Mouse (Mus musculus) midbrain, embryonic 16.5 days (tissue): ENCODE data around the gene Trim14. TPM values are rescaled to one million over a fixed set of nuclear protein-coding genes. Genes with fewer than 3 reads are reported as not detected.
"Not testable (repeated sequence)": the region's sequence is repeated elsewhere in the genome, so short reads cannot be mapped to it uniquely, and the experiment has no call there.

Experiments
- ATAC-seq: fragments of 200-750 bp; cut with Nextera tagmentation; 2 replicates; pipeline ENCODE4 v1.8.0; 2017; ENCODE audit warnings: moderate TSS enrichment
- H3K27ac ChIP-seq: fragments of 300-500 bp; sonication (generic); 2 replicates; pipeline ENCODE4 v1.5.1; 2014; ENCODE audit warnings: mild to moderate bottlenecking, low read length, mixed read lengths
- H3K27me3 ChIP-seq: fragments of 300-500 bp; sonication (generic); 2 replicates; pipeline ENCODE4 v1.6.1; 2014; ENCODE audit warnings: low read depth, low read length, mixed read lengths; ENCODE audit not compliant: control insufficient read depth, insufficient read depth
- H3K36me3 ChIP-seq: fragments of 300-500 bp; sonication (generic); 2 replicates; pipeline ENCODE4 v1.6.1; 2014; ENCODE audit warnings: mild to moderate bottlenecking, low read length, moderate library complexity, mixed read lengths; ENCODE audit not compliant: control insufficient read depth, insufficient read depth
- H3K4me1 ChIP-seq: fragments of 300-500 bp; sonication (generic); 2 replicates; pipeline ENCODE4 v1.6.1; 2014; ENCODE audit warnings: mild to moderate bottlenecking, low read length, mixed read lengths; ENCODE audit not compliant: control insufficient read depth, insufficient read depth
- H3K4me2 ChIP-seq: fragments of 300-500 bp; sonication (generic); 2 replicates; pipeline ENCODE4 v1.6.1; 2014; ENCODE audit warnings: mild to moderate bottlenecking, low read length, mixed read lengths
- H3K4me3 ChIP-seq: fragments of 300-500 bp; sonication (generic); 2 replicates; pipeline ENCODE4 v1.5.1; 2014; ENCODE audit warnings: low read depth, mild to moderate bottlenecking, low read length, moderate library complexity, mixed read lengths
- H3K9ac ChIP-seq: fragments of 300-500 bp; sonication (generic); 2 replicates; pipeline ENCODE4 v1.6.1; 2014; ENCODE audit warnings: low read depth, low read length, mixed read lengths
- H3K9me3 ChIP-seq: fragments of 300-500 bp; sonication (generic); replicated peaks from 2 replicates; pipeline ENCODE4 v1.6.1; 2014; ENCODE audit warnings: mild to moderate bottlenecking, low read length, mixed read lengths; ENCODE audit not compliant: control insufficient read depth, poor library complexity, severe bottlenecking
- WGBS: fragments of 180-500 bp; shearing (Covaris S2); extraction: QIAGEN DNeasy Blood & Tissue Kit; methylation state at CpG from one replicate; pipeline ENCODE4 v1.1.7; 2014; 5-methylcytosine and 5-hydroxymethylcytosine counted together
- polyA plus RNA-seq: library from polyadenylated mRNA; unstranded; fragments of >200 nt; fragmentation: Nextera tagmentation; extraction: Ambion mirVana; gene quantifications from 2 replicates; pipeline ENCODE4 v1.2.1, GENCODE M21; 2015

Trim14 gene
- polyA plus RNA-seq, 1 experiment from 2014 or later, result 0.95 TPM

DNA sequence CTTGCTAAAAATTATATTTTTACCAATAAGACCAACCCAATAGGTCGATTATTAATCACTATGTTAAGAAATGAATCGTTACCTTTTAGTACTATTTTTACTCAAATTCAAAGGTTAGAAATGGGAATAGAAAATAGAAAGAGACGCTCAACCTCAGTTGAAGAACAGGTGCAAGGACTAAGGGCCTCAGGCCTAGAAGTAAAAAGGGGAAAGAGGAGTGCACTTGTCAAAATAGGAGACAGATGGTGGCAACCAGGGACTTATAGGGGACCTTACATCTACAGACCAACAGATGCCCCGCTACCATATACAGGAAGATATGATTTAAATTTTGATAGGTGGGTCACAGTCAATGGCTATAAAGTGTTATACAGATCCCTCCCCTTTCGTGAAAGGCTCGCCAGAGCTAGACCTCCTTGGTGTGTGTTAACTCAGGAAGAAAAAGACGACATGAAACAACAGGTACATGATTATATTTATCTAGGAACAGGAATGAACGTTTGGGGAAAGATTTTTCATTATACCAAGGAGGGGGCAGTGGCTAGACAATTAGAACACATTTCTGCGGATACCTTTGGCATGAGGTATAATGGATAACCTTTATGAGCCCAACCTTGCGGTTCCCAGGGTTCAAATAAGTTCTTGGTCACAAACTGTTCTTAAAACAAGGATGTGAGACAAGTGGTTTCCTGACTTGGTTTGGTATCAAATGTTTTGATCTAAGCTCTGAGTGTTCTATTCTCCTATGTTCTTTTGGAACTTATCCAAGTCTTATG, 39.8 kb upstream of the Trim14 start:
- H3K4me2 ChIP-seq, H3K4me1 ChIP-seq, ATAC-seq, H3K27ac ChIP-seq, H3K4me3 ChIP-seq, H3K27me3 ChIP-seq, H3K9ac ChIP-seq: not testable (repeated sequence)
- H3K9me3 ChIP-seq, result peaks cover 12% of the 10 kb centered on the region; the same call in 1 of the 2 replicates
- 92% methylated on average over 6 of the region's 10 CpGs for WGBS
- H3K36me3 ChIP-seq, result peaks cover 10% of the 10 kb centered on the region; the same call in 1 of the 2 replicates

DNA sequence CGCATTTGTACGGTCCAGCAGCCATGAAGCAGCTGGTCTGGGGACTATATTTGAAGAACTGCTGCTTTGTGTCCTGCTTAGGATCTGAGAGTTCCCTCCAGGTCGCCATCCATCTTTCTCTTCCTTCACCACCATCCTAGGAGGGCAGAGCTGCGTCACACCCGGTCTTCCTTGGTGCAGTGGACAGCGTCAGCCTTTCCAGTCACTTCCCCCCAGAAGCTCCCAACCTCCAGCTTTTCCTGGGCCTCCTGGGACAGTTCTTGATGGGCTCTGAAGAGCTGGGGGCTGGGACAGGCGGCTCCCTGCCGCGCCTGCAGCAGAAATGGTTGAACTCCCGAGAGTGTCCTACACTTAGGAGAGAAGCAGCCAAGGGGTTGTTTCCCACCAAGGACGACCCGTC, 38.9 kb upstream of the Trim14 start:
- Histone ChIP-seq H3K36me3 (peaks cover 10% of the 10 kb centered on the region; the same call in 1 of the 2 replicates), H3K27ac (no peak overlapping the region), H3K4me1 (no peaks in the 10 kb centered on the region), H3K4me2 (no peak overlapping the region), H3K9ac (no peak overlapping the region), H3K27me3 (no peaks in the 10 kb centered on the region), H3K4me3 (no peak overlapping the region), H3K9me3 (peaks cover 12% of the 10 kb centered on the region; the same call in 1 of the 2 replicates)
- WGBS, result 92% methylated on average over 10 of the region's 12 CpGs
- no peak for ATAC-seq

DNA sequence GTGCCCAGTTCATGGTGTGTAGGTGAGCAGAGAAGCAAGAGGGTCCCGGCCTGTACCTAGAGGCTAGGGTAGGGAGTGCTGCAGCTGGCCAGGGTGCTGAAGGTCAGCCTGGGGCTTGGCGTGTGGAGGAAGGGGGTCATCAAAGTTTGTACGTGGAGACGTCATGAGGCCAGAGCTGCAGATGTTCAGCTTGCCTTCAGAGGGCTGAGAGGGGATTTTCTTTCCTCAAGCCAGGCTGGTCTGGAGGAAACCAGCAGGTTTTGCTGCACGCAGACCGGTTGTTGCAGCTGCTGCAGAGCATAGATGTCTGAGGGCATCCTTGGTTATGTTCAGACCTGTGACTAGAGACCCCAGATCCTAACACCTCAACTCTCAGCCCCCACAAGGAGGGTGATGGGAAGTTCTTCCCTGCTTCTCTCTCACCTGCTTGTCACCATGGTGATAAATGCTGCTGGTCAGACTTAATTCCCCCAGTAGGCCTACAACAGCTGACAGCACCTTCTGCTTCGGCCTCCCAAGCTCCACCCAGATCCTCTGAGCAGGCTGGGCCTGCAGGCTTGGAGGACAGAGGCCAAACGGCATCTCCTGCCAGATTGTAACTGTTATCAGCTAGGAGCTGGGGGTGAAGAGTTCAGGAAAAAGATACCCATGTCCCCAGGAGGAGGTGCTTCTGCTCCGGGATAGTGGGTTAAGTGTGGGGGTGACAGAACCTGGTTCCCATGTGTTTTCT, 38.2 kb upstream of the Trim14 start:
- WGBS, result 65% methylated on average over 9 of the region's 9 CpGs
- ATAC-seq, result no peak

DNA sequence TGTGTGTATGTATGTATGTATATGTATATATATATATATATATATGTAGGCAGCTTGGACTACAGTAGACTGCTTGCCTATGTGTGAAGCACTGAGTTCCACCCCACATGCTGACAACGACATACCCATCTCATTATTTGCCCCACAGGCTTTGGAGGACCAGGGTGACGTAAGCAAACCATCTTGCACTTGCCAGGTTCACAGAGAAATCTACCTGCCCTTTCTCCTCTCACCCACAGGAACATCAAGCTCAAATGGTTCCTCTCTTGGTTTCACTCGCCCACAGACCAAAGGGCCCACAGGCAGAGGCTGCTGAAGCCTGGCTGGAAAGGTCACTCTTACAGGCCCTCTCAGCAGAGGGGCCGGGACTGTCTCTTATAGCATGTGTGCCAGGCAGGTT, 36.7 kb upstream of the Trim14 start:
- Histone ChIP-seq H3K27me3 (no peaks in the 10 kb centered on the region), H3K4me3 (no peak overlapping the region), H3K9me3 (peaks cover 7% of the 10 kb centered on the region; the same call in 1 of the 2 replicates), H3K9ac (no peak overlapping the region), H3K36me3 (peaks cover 10% of the 10 kb centered on the region; the same call in 1 of the 2 replicates), H3K4me2 (no peak overlapping the region), H3K27ac (no peak overlapping the region), H3K4me1 (no peaks in the 10 kb centered on the region)
- WGBS, result 80% methylated on average over 4 of the region's 4 CpGs
- no peak for ATAC-seq

More for the DNA sequence above, 38.2 kb upstream of the Trim14 start:
- H3K27me3 ChIP-seq, result no peaks in the 10 kb centered on the region
- H3K4me2 ChIP-seq, result no peak overlapping the region
- H3K4me3 ChIP-seq, result no peak overlapping the region
- no peaks in the 10 kb centered on the region for H3K4me1 ChIP-seq
- H3K36me3 ChIP-seq, result peaks cover 10% of the 10 kb centered on the region; the same call in 1 of the 2 replicates
- H3K9ac ChIP-seq, result no peak overlapping the region
- H3K27ac ChIP-seq, result no peak overlapping the region
- H3K9me3 ChIP-seq, result peaks cover 12% of the 10 kb centered on the region; the same call in 1 of the 2 replicates

DNA sequence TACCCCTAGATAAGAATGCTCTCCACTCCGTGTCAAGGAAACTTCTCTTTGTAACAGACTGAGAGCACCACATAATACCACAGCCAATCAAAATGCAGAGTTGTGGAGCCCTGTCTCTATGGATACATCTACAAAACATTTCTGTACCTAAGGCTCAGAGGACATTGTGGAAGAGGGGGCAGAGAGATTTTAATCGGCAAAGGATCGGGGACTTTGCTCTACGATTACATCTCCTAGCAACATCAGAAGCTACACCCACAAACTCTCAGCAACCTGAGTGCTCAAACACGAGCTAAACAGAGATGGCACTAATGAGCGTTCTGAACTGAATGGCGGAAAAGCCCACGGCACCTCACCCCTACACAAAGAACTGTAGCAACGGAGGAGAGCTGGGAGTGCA, 35.8 kb upstream of the Trim14 start:
- no peak overlapping the region for H3K4me2 ChIP-seq
- no peaks in the 10 kb centered on the region for H3K4me1 ChIP-seq
- no peak overlapping the region for H3K9ac ChIP-seq
- ATAC-seq, result no peak
- H3K4me3 ChIP-seq, result no peak overlapping the region
- no peak overlapping the region for H3K27ac ChIP-seq
- no peaks in the 10 kb centered on the region for H3K27me3 ChIP-seq
- H3K36me3 ChIP-seq, result peaks cover 10% of the 10 kb centered on the region; the same call in 1 of the 2 replicates
- peaks cover 7% of the 10 kb centered on the region; the same call in 1 of the 2 replicates for H3K9me3 ChIP-seq
- 90% methylated on average over 9 of the region's 9 CpGs for WGBS

DNA sequence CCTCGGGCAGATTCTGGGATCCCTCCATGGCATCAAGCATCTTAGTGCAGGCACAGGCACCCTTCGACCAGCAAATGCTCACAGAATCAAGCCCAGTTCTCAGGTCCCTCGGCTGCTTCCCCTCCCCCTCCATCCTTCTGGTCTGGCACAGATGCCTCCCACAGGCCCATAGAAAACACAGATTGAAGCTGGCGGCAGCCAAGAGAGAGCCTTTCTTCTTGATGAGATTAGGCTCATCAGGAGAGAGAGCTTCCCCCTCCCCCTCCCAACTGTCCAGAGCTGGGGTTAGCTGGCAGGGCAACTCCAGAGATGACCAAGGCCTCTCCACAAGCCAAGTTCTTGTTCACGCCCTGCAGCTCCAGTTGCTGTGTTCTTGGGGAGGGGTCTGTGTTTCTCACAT, 33.7 kb upstream of the Trim14 start:
- ATAC-seq, result no peak

DNA sequence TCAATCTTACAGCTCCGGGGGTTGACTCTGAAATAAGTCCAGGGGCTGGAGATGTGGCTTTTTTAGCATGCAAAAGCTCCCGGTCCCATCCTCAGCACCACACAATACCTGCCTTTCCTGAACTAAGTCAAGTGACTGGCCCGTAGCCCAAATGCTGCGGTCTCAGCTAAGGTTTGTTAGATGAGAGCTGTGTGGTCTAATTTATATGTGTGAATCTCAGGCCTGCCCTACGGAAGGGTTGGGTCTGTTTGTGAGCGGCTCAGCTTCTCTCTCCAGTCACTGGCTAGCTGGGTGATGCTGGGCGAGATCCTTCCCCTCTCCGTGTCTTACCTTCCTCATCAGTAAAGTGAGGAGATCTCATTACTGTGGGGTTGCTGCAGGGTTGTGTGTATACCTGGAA, 32.2 kb upstream of the Trim14 start:
- Histone ChIP-seq H3K9ac (no peak overlapping the region), H3K4me3 (no peak overlapping the region), H3K27ac (no peak overlapping the region), H3K4me2 (no peak overlapping the region), H3K27me3 (no peaks in the 10 kb centered on the region), H3K4me1 (no peaks in the 10 kb centered on the region), H3K9me3 (0 out of 2 replicates have a peak, but pooled peaks cover 4% of the 10 kb centered on the region), H3K36me3 (no peaks in the 10 kb centered on the region)
- WGBS, result 93% methylated on average over 8 of the region's 8 CpGs
- ATAC-seq, result no peak

More for the DNA sequence above, 33.7 kb upstream of the Trim14 start:
- Histone ChIP-seq H3K27me3 (no peaks in the 10 kb centered on the region), H3K4me2 (no peak overlapping the region), H3K36me3 (peaks cover 8% of the 10 kb centered on the region; the same call in 1 of the 2 replicates), H3K9ac (no peak overlapping the region), H3K9me3 (0 out of 2 replicates have a peak, but pooled peaks cover 7% of the 10 kb centered on the region), H3K27ac (no peak overlapping the region), H3K4me1 (no peaks in the 10 kb centered on the region), H3K4me3 (no peak overlapping the region)
- 15% methylated on average over 5 of the region's 5 CpGs for WGBS

DNA sequence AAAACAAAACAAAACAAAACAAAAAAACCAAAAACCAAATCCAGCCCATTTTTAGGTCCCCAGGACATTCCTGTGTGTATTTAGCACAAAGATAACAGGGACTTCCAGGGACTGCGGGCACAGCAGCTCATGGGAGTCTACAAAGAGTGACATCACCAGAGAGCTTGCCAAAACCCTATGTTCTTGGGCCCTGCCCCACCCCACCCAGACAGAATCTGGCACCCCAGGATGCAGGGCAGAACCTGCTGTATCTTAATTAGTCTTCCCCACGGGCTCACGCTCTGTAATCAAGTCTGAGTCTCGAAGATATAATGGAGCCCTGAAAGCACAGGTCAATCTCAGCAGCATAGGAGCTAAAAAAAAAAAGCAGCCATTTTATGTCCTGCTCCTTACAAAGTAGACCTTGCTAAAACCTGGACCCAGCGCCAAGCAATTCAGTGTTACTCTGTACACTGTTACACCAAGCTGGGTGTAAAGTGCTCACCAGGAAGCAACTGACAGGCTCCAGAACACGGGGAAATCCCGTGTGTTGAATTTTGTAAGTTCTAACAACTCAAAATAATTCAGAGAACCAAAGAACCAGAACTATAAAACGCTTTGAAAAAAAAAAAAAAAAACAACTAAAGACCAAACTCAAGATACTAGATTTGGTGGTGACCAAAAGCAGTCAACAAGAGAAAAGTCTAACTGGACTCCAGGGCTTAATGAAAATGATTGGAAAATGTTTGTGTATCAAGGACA, 31.2 kb upstream of the Trim14 start:
- Histone ChIP-seq H3K36me3 (no peaks in the 10 kb centered on the region), H3K9me3 (0 out of 2 replicates have a peak, but pooled peaks cover 4% of the 10 kb centered on the region), H3K4me2 (no peak overlapping the region), H3K4me1 (no peaks in the 10 kb centered on the region), H3K4me3 (no peak overlapping the region), H3K27ac (no peak overlapping the region), H3K27me3 (no peaks in the 10 kb centered on the region), H3K9ac (no peak overlapping the region)
- WGBS, result 69% methylated on average over 8 of the region's 8 CpGs
- no peak for ATAC-seq
